Mouse (Mus musculus) intestine, postnatal 0 days (tissue): ENCODE measurements around the gene Stap2. TPM values are rescaled to one million over a fixed set of nuclear protein-coding genes. Genes with fewer than 3 reads are reported as not detected.
A peak's percentile ranks its signal among the peaks of the same experiment; 100 is the strongest.

Experiments
- ATAC-seq: fragments of 200-750 bp; cut with Nextera tagmentation; 2 replicates; pipeline ENCODE4 v1.8.0; 2017; ENCODE audit warnings: mild to moderate bottlenecking, moderate TSS enrichment, moderate library complexity
- H3K27ac ChIP-seq: fragments of 300-500 bp; sonication (generic); 2 replicates; pipeline ENCODE4 v1.5.1; 2014; ENCODE audit warnings: mild to moderate bottlenecking, low read depth, low read length, moderate library complexity
- H3K27me3 ChIP-seq: fragments of 300-500 bp; sonication (generic); replicated peaks from 2 replicates; pipeline ENCODE4 v1.6.1; 2014; ENCODE audit warnings: low read length, mixed read lengths; ENCODE audit not compliant: control insufficient read depth, insufficient read depth
- H3K36me3 ChIP-seq: fragments of 300-500 bp; sonication (generic); 2 replicates; pipeline ENCODE4 v1.6.1; 2014; ENCODE audit warnings: mild to moderate bottlenecking, moderate library complexity; ENCODE audit not compliant: control insufficient read depth, insufficient read depth
- H3K4me1 ChIP-seq: fragments of 300-500 bp; sonication (generic); replicated peaks from 2 replicates; pipeline ENCODE4 v1.6.1; 2014; ENCODE audit warnings: antibody characterized with exemption, low read length, mixed read lengths; ENCODE audit not compliant: control insufficient read depth, insufficient read depth
- H3K4me2 ChIP-seq: fragments of 300-500 bp; sonication (generic); replicated peaks from 2 replicates; pipeline ENCODE4 v1.6.1; 2014; ENCODE audit warnings: low read depth, mild to moderate bottlenecking, moderate library complexity
- H3K4me3 ChIP-seq: fragments of 300-500 bp; sonication (generic); 2 replicates; pipeline ENCODE4 v1.5.1; 2014; ENCODE audit warnings: low read depth, low read length
- H3K9ac ChIP-seq: fragments of 300-500 bp; sonication (generic); 2 replicates; pipeline ENCODE4 v1.6.1; 2014; ENCODE audit warnings: mild to moderate bottlenecking, low read depth, low read length
- H3K9me3 ChIP-seq: fragments of 300-500 bp; sonication (generic); 2 replicates; pipeline ENCODE4 v1.6.1; 2016; ENCODE audit warnings: mixed run types; ENCODE audit not compliant: control insufficient read depth
- CTCF ChIP-seq: sonication (generic); IDR thresholded peaks from 2 replicates; pipeline ENCODE4 v1.5.1; 2016; ENCODE audit warnings: low read depth, mild to moderate bottlenecking, control low read depth, antibody characterized with exemption, moderate library complexity
- WGBS: fragments of 180-500 bp; shearing (Covaris S2); extraction: QIAGEN DNeasy Blood & Tissue Kit; methylation state at CpG from one replicate; pipeline ENCODE4 v1.1.7; 2014; 5-methylcytosine and 5-hydroxymethylcytosine counted together
- polyA plus RNA-seq: library from polyadenylated mRNA; unstranded; fragments of >200 nt; fragmentation: Nextera tagmentation; extraction: Ambion mirVana; gene quantifications from 2 replicates; pipeline ENCODE4 v1.2.1, GENCODE M21; 2015

Gene Stap2
- polyA plus RNA-seq, 1 experiment from 2014 or later = 82.8 TPM

DNA sequence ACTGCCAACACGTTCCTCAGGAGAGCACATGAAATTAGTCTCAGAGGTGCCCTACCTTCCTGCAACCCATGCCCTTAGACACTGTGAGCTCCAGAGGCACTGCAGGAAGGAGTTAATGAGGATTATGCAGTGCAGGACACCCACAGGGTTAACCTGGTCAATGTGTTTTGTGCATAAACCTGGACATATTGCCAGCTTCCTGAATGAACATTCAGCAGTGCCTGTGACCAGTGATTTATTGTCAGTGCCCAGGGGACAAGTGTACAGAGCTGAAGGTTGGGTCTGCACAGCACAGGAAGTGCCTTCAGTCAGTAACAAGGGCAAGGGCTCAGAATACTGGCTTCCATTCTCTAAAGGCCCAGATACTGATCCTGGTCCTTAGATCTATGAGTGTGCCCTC lies 21.5 kb upstream of the Stap2 start:
- no peak for TF ChIP-seq CTCF
- H3K4me3 ChIP-seq = no peak overlapping the region
- H3K4me2 ChIP-seq = no peak overlapping the region
- WGBS = 60% methylated on average over 1 of the region's 1 CpGs
- no peaks in the 10 kb centered on the region for H3K4me1 ChIP-seq
- ATAC-seq = no peak
- H3K9ac ChIP-seq = no peak overlapping the region
- H3K9me3 ChIP-seq = no peaks in the 10 kb centered on the region
- H3K27me3 ChIP-seq = no peaks in the 10 kb centered on the region
- peaks cover 10% of the 10 kb centered on the region; the same call in 1 of the 2 replicates for H3K36me3 ChIP-seq
- H3K27ac ChIP-seq = no peak overlapping the region

DNA sequence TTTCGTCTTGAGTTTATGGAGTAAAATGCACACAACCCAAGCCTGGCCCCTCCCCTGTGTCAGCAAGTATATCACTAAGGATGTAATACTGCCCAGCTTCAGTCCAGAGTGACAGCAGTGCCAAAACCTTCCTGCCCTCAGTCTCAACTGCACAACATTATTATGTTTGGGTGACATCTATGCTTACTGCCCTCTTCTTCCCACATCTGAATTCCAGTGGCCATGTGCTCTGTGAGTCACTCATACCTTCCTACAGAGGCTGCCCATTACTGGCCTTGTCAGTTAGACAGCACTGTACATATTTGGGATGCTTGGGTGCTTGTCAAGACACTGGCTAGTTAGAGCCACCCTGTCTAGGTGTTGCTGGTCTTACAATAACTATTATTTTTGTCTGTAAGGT lies 20.9 kb upstream of the Stap2 start:
- no peak for TF ChIP-seq CTCF
- 83% methylated on average over 1 of the region's 1 CpGs for WGBS
- ATAC-seq = no peak

DNA sequence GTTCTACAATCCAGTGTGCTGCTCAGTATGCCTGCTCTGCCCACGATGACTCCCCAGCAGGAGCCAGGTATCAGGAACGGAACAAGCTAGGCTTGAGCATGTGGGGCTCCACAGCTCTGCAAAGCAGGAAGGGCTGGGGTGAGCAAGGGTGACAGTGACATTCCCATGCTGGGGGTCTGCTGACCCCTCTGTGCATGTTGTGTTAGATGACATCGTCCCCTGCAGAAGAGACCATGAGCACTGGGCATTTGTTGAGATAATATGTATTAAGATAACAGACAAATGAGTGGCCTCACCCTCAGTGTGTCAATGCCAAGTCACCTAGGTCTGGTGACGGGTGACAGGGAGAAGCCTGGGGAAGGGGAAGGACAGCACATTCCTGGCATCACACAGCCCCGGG lies 19.5 kb upstream of the Stap2 start:
- TF ChIP-seq CTCF = no peak
- 60% methylated on average over 5 of the region's 5 CpGs for WGBS
- no peak overlapping the region for H3K9ac ChIP-seq
- no peak overlapping the region for H3K27ac ChIP-seq
- ATAC-seq = no peak
- no peaks in the 10 kb centered on the region for H3K27me3 ChIP-seq
- H3K9me3 ChIP-seq = no peaks in the 10 kb centered on the region
- H3K4me3 ChIP-seq = no peak overlapping the region
- H3K4me2 ChIP-seq = no peak overlapping the region
- H3K4me1 ChIP-seq = no peaks in the 10 kb centered on the region
- peaks cover 13% of the 10 kb centered on the region; the same call in 1 of the 2 replicates for H3K36me3 ChIP-seq

More for the DNA sequence above, 20.9 kb upstream of the Stap2 start:
- Histone ChIP-seq H3K9ac (no peak overlapping the region), H3K9me3 (no peaks in the 10 kb centered on the region), H3K4me2 (no peak overlapping the region), H3K36me3 (peaks cover 10% of the 10 kb centered on the region; the same call in 1 of the 2 replicates), H3K4me3 (no peak overlapping the region), H3K27ac (no peak overlapping the region; the same call in 1 of the 2 replicates), H3K27me3 (no peaks in the 10 kb centered on the region), H3K4me1 (no peaks in the 10 kb centered on the region)

DNA sequence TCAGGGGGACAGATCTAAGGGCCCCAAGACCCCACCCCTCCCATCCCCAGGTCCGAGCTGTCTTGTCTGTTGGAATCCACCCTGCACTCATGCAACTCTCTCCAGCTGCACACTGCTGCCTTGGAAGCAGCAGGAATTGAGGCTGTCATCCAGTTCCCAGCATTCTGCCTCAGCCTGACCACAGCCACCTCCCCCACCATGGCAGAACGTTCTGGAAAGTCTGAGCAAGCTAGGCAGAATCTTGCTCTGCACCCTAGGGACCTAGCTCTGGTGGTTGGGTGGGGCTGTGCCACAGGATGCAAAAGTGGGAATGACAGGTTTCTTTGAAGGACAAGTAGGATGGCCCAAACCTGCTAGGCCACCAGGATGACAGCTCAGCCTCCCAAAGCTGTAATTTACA lies 19.1 kb upstream of the Stap2 start:
- no peak overlapping the region for H3K4me3 ChIP-seq
- H3K4me1 ChIP-seq = no peaks in the 10 kb centered on the region
- ATAC-seq = no peak
- H3K9me3 ChIP-seq = no peaks in the 10 kb centered on the region
- H3K36me3 ChIP-seq = peaks cover 17% of the 10 kb centered on the region; the same call in 1 of the 2 replicates
- WGBS = 58% methylated on average over 2 of the region's 2 CpGs
- H3K4me2 ChIP-seq = no peak overlapping the region
- no peak overlapping the region for H3K9ac ChIP-seq
- H3K27ac ChIP-seq = no peak overlapping the region
- TF ChIP-seq CTCF = no peak
- H3K27me3 ChIP-seq = no peaks in the 10 kb centered on the region

DNA sequence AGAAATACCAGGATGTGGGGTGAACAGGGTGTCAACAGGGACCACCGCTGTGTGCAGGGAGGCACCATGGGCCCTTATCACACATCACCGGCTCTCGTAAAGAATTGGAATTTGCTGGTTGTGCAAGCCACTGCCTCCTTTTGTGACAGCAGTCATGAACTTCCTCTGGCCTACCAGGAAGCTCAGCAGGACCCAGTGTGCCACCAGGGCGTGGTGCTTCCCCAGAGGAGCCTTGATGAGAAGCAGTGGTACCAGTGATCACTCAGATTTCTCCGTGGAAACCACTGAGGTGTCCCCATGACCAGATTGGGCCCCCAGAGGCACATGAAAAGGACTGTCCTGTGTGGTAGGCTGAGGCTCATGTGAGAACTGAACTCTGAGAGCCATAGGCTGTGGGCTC lies 18.0 kb upstream of the Stap2 start:
- no peaks in the 10 kb centered on the region for H3K9me3 ChIP-seq
- no peak overlapping the region for H3K9ac ChIP-seq
- no peaks in the 10 kb centered on the region for H3K27me3 ChIP-seq
- H3K27ac ChIP-seq = 0 out of 2 replicates have a peak overlapping the region, but pooled peaks have one; percentile 16
- H3K36me3 ChIP-seq = peaks cover 23% of the 10 kb centered on the region
- TF ChIP-seq CTCF = no peak
- 33% methylated on average over 5 of the region's 5 CpGs for WGBS
- H3K4me1 ChIP-seq = no peaks in the 10 kb centered on the region
- no peak for ATAC-seq
- H3K4me2 ChIP-seq = no peak overlapping the region
- H3K4me3 ChIP-seq = no peak overlapping the region

DNA sequence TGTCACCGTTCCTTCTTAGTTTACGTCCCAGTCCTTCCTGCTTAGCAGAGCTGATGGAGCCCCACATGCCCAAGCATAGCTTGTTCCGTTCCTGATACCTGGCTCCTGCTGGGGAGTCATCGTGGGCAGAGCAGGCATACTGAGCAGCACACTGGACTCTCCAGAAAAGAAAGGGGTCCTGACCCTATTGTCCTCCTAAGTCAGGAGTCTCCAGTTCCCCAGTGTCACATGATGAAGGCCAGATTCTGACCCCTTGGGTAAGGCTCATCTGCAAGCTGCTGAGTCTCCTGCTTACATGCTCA lies 17.6 kb upstream of the Stap2 start:
- no peak for ATAC-seq
- H3K4me2 ChIP-seq = no peak overlapping the region
- no peaks in the 10 kb centered on the region for H3K27me3 ChIP-seq
- H3K36me3 ChIP-seq = peaks cover 27% of the 10 kb centered on the region
- H3K4me1 ChIP-seq = no peaks in the 10 kb centered on the region
- WGBS = 77% methylated on average over 4 of the region's 4 CpGs
- H3K4me3 ChIP-seq = no peak overlapping the region
- H3K9ac ChIP-seq = no peak overlapping the region
- TF ChIP-seq CTCF = no peak
- no peaks in the 10 kb centered on the region for H3K9me3 ChIP-seq
- H3K27ac ChIP-seq = no peak overlapping the region
